Mouse (Mus musculus): ENCODE results near the gene Vill.

Gene Vill

GRCm38 (mm10) chr9:119034069-119034468, 18.5 kb upstream of the Vill start:
- DNase-seq (ENCODE audit: extremely low spot score, low read depth, low spot score): no peak

- DNase-seq (ENCODE audit: extremely low spot score, low read depth, low spot score): no peak
These were observed 17.6 kb upstream of the Vill start for GRCm38 (mm10) chr9:119034676-119035665.

DNA sequence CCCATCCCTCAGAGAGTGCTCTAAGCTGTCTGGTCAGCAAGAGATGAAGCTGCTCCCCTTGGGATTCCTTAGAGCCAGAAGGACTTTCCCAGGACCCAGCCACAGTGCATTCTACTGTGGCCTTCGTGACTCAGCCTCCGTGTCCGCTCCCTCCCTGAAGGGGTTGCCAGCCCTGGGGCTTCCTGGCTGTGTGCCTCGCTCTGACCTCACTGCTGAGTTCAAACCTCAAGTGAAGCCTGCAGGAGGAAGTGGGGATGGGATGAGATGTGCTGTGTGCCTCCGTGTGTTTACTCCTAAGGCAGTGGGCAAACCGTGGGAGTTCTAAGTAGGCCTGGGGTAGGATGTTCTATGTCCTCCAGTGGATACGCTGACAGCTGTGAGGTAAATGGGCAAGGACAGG, 16.7 kb upstream of the Vill start:
- no peak for DNase-seq (ENCODE audit: extremely low spot score, low read depth, low spot score)

DNA sequence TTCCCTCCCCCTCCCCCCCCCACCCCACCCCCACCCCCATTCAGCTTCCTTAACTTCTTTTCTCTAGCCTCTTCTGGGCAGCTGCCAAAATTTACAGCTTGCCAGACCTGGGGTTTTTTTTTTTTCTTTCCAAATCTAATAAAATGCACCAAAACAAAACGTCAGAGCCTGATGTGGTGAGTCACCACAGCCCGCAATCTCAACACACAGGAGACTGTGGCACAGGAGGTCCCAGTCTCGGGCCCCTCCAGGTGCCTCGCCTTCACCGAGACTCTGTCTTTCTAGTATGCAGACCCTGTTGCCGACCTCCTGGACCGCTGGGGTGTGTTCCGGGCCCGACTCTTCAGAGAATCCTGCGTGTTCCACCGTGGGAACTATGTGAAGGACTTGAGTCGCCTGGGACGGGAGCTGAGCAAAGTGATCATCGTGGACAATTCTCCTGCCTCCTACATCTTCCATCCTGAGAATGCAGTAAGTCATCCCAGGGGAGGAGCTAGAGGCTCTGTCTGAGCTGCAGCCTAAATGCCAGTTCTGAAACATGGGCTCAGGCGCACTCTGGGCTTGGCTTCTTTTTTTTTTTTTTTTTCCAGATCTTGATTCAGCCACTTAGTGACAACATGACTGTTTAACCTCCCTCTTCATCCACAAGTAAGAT, 15.4 kb upstream of the Vill start:
- no peak for DNase-seq (ENCODE audit: extremely low spot score, low read depth, low spot score)

DNA sequence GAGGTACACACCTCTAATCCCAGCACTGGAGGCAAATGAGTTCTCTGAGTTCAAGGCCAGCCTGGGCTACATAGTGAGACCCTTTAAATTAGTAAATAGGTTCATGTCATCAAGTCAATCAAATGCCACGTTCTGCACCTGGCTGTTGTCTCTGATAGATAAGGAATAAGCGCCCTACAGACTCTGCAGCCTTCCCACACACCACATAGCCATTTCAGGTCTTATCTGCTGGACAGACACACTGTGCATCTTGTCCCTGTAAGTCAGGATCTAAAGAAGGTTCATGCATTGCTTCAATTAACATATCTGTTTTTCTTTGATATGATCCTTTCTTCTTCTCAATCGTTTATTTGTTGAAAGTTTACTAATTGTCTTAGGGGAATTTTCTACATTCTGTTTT, 14.0 kb upstream of the Vill start:
- DNase-seq (ENCODE audit: extremely low spot score, low read depth, low spot score): no peak

GRCm38 (mm10) chr9:119040101-119040775, 12.3 kb upstream of the Vill start:
- DNase-seq (ENCODE audit: extremely low spot score, low read depth, low spot score): no peak

GRCm38 (mm10) chr9:119048182-119048903, 4.2 kb upstream of the Vill start:
- DNase-seq (ENCODE audit: extremely low spot score, low read depth, low spot score): no peak

DNA sequence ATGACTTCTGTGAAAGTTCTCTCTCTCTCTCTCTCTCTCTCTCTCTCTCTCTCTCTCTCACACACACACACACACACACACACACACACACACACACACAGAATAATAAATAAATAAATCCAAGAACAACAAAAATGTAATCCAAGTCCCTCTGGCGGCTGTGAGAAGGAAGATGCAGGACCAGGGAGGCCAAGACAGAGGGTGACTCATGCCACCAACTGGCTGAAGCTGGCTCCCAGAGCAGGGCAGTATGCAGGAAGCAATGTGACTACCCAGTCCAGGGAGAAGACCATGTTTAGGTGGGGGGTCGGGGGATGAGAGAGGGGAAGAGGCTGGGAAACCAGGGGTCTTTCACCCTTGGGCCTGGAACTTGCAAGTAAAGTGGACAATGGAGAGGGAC, 1.4 kb upstream of the Vill start:
- DNase-seq (ENCODE audit: extremely low spot score, low read depth, low spot score): no peak

- no peak for DNase-seq (ENCODE audit: extremely low spot score, low read depth, low spot score)
These were observed 1.5 kb downstream of the Vill start for GRCm38 (mm10) chr9:119053964-119054576.

DNA sequence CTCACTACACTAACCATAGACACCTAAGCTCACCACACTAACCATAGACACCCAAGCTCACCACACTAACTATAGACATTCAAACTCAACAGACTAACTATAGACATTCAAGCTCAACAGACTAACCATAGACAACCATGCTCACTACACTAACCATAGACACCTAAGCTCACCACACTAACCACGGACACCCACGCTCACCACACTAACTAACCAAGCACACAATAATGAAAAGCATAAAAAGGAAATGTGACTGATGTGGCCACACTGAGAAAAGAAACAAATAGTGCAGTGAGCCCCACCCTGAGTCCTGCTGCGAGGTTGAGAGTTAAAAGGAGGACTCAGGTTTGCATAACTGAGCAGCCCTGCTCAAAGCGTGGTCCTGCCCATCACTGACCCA, 2.8 kb downstream of the Vill start:
- DNase-seq (ENCODE audit: extremely low spot score, low read depth, low spot score): no peak

GRCm38 (mm10) chr9:119058245-119058644, 5.7 kb downstream of the Vill start:
- DNase-seq (ENCODE audit: extremely low spot score, low read depth, low spot score): no peak

- no peak for DNase-seq (ENCODE audit: extremely low spot score, low read depth, low spot score)
These were observed 8.1 kb downstream of the Vill start for GRCm38 (mm10) chr9:119060701-119061100.

DNA sequence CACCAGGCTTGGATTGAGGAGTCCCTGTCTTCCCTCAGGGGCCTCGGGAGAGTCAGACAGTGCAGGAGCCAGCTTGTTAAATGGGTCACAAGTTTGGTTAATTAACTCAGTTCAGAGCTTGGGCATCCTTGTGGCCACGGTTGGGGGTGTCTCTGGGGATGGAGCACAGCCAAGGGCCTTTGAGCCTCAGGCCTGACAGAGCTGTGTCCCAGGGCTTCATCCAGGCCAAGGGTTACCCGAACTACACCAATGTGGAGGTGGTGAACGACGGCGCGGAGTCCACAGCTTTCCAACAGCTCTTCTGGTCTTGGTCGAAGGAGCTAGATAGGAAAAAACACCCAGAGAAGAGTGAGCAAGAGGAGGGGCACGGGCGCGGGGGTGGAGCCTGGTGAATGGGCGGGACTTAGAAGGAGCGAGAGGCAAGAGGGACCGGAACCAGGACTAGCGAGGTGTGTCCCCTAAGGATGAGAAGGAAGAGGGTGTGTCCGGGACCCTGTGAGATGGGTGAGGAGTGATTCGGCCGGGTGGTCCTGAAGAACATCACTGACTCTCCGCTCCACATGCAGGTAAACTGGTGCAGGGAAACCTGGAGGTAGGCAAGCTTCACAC, 10.6 kb downstream of the Vill start:
- no peak for DNase-seq (ENCODE audit: extremely low spot score, low read depth, low spot score)

- no peak for DNase-seq (ENCODE audit: extremely low spot score, low read depth, low spot score)
These were observed 11.7 kb downstream of the Vill start for GRCm38 (mm10) chr9:119064296-119064695.

DNA sequence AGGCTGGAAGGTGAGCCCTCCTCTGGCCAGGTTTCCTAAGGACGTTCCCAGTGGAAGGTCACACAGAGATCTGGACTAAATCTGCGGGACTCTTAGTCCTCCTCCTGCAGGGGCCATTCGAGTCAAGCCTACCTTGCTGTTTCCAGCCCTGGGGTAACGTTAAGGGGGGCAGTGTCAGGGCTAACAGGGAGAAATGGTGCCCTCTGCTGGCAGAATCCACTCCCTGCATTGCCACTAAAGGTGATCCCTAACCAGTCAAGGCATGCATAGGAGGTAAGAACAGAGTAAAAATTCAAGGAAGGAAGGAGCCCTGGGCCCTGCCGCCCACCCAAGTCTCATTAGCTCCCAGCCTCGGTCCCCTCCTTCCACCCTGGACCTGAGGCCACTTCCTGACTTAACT, 15.0 kb downstream of the Vill start:
- DNase-seq (ENCODE audit: extremely low spot score, low read depth, low spot score): peak; percentile 74

- no peak for DNase-seq (ENCODE audit: extremely low spot score, low read depth, low spot score)
These were observed 15.7 kb downstream of the Vill start for GRCm38 (mm10) chr9:119068266-119068665.

- DNase-seq (ENCODE audit: extremely low spot score, low read depth, low spot score): no peak
These were observed 17.7 kb downstream of the Vill start for GRCm38 (mm10) chr9:119070173-119070825.

- DNase-seq (ENCODE audit: extremely low spot score, low read depth, low spot score): no peak
These were observed 19.2 kb downstream of the Vill start for GRCm38 (mm10) chr9:119071786-119072185.

- DNase-seq (ENCODE audit: extremely low spot score, low read depth, low spot score): no peak
These were observed 20.8 kb downstream of the Vill start for GRCm38 (mm10) chr9:119073184-119073895.

Data from hindlimb bud, embryonic 11.5 days (tissue).